Mouse (Mus musculus): Measurements from ENCODE around the gene Eef1akmt1.

DNA sequence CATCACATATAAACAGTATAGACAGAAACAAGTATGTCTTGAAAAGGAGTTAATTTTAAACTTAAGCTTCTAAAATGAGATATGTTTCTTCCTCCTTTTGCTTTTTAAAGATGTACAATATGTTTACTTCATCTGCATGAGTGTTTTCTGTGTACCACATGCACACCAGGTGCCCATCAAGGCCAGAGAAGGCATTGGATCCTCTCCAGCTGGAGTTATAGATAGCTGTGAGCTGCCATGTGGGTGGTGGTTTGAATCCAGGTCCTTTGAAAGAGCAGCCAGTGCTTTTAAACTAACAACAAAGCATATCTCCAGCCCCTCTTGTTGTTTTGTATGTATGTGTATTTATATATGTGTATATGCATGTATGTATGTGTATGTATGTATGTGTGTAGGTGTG, 18.5 kb downstream of the Eef1akmt1 start:
- TF ChIP-seq POLR2A (IDR thresholded peaks at IDR 0.05; ENCODE audit: extremely low read depth, insufficient read depth, low read length): no peak
- no peak for TF ChIP-seq CTCF (IDR thresholded peaks at IDR 0.05; ENCODE audit: extremely low read depth, insufficient read depth, low read length)

All from cortical plate, adult 2 months (tissue).